Mouse (Mus musculus) MEL (cell line): Measurements from ENCODE around the gene Nudc. TPM values are rescaled to one million over a fixed set of nuclear protein-coding genes. Genes with fewer than 3 reads are reported as not detected.

ENCODE experiments used
- DNase-seq: peaks from one replicate; pipeline ENCODE4 v3.0.0; 2011; ENCODE audit warnings: low read depth, low spot score
- H3K27ac ChIP-seq: 2 replicates; pipeline ENCODE4 v1.5.1; 2012; ENCODE audit warnings: low read depth, mild to moderate bottlenecking, control low read depth, low read length, moderate library complexity; ENCODE audit not compliant: control insufficient read depth
- H3K27me3 ChIP-seq, 2 experiments: fragments of 150-350 bp in 1 of 2; sonication (generic) in 1 of 2; 2 replicates each; pipeline ENCODE4 v1.6.1; 2012; ENCODE audit warnings: low read length in 2 of 2, mild to moderate bottlenecking in 2 of 2, improper control_type of control experiment in 1 of 2, moderate library complexity in 1 of 2; ENCODE audit not compliant: insufficient read depth in 2 of 2, control insufficient read depth in 1 of 2
- H3K36me3 ChIP-seq, 2 experiments: 2 replicates each; pipeline ENCODE4 v1.6.1; 2012 to 2014; ENCODE audit warnings: low read length in 2 of 2, improper control_type of control experiment in 1 of 2, inconsistent platforms in 1 of 2, mild to moderate bottlenecking in 1 of 2; ENCODE audit not compliant: insufficient read depth in 2 of 2, control insufficient read depth in 1 of 2
- H3K4me1 ChIP-seq, 2 experiments: fragments of 150-350 bp in 1 of 2; sonication (generic) in 1 of 2; 2 replicates each; pipeline ENCODE4 v1.6.1; 2012; ENCODE audit warnings: low read length in 2 of 2, improper control_type of control experiment in 1 of 2, mild to moderate bottlenecking in 1 of 2; ENCODE audit not compliant: insufficient read depth in 2 of 2, control insufficient read depth in 1 of 2
- H3K4me3 ChIP-seq, 2 experiments: fragments of 150-350 bp in 1 of 2; sonication (generic) in 1 of 2; 2 replicates each; pipeline ENCODE4 v1.5.1; 2012; ENCODE audit warnings: low read depth in 2 of 2, low read length in 2 of 2, mild to moderate bottlenecking in 2 of 2, moderate library complexity in 2 of 2, control low read depth in 1 of 2, improper control_type of control experiment in 1 of 2; ENCODE audit not compliant: control insufficient read depth in 1 of 2, insufficient read depth in 1 of 2
- H3K79me2 ChIP-seq: 2 replicates; pipeline ENCODE4 v1.6.1; 2012; ENCODE audit warnings: mild to moderate bottlenecking, low read length, moderate library complexity; ENCODE audit not compliant: control insufficient read depth, poor library complexity, insufficient read depth
- H3K9ac ChIP-seq: 2 replicates; pipeline ENCODE4 v1.6.1; 2012; ENCODE audit warnings: low read depth, mild to moderate bottlenecking, control low read depth, low read length, moderate library complexity; ENCODE audit not compliant: control insufficient read depth, poor library complexity, severe bottlenecking
- H3K9me3 ChIP-seq: fragments of 150-350 bp; sonication (generic); replicated peaks from 2 replicates; pipeline ENCODE4 v1.6.1; 2012; ENCODE audit warnings: mild to moderate bottlenecking, low read length, improper control_type of control experiment, moderate library complexity; ENCODE audit not compliant: insufficient read depth
- BHLHE40 ChIP-seq: IDR thresholded peaks from 2 replicates; pipeline ENCODE4 v1.6.1; 2012; ENCODE audit warnings: low read depth, mild to moderate bottlenecking, inconsistent platforms, low read length, improper control_type of control experiment, borderline replicate concordance
- CTCF ChIP-seq, 3 experiments: IDR thresholded peaks in 2 of 3; conservative IDR thresholded peaks in 1 of 3; 2 replicates each; pipeline ENCODE4 v1.5.1; 2011 to 2012; ENCODE audit warnings: low read length in 3 of 3, low read depth in 2 of 3, mild to moderate bottlenecking in 2 of 3, improper control_type of control experiment in 1 of 3, inconsistent platforms in 1 of 3, mixed read lengths in 1 of 3, moderate library complexity in 1 of 3; ENCODE audit not compliant: control insufficient read depth in 1 of 3, insufficient read depth in 1 of 3, poor library complexity in 1 of 3, severe bottlenecking in 1 of 3
- E2F4 ChIP-seq: IDR thresholded peaks from 2 replicates; pipeline ENCODE4 v1.6.1; 2011; ENCODE audit warnings: low read depth, low read length, improper control_type of control experiment, borderline replicate concordance
- ELF1 ChIP-seq: IDR thresholded peaks from 2 replicates; pipeline ENCODE4 v1.6.1; 2014; ENCODE audit warnings: low read depth, mild to moderate bottlenecking, inconsistent platforms, low read length, improper control_type of control experiment, moderate library complexity
- EP300 ChIP-seq, 2 experiments: IDR thresholded peaks; 2 replicates each; pipeline ENCODE4 v1.6.1; 2011; ENCODE audit warnings: improper control_type of control experiment in 2 of 2, low read length in 2 of 2, low read depth in 1 of 2, mild to moderate bottlenecking in 1 of 2
- ETS1 ChIP-seq: IDR thresholded peaks from 2 replicates; pipeline ENCODE4 v1.6.1; 2012; ENCODE audit warnings: low read depth, mild to moderate bottlenecking, inconsistent platforms, low read length, improper control_type of control experiment, moderate library complexity
- GATA1 ChIP-seq: IDR thresholded peaks from 2 replicates; pipeline ENCODE4 v1.6.1; 2011; ENCODE audit warnings: low read depth, low read length, improper control_type of control experiment
- MAFK ChIP-seq: IDR thresholded peaks from 2 replicates; pipeline ENCODE4 v1.6.1; 2011; ENCODE audit warnings: low read depth, mild to moderate bottlenecking, low read length, improper control_type of control experiment, borderline replicate concordance
- MAX ChIP-seq: IDR thresholded peaks from 2 replicates; pipeline ENCODE4 v1.6.1; 2011; ENCODE audit warnings: low read length, improper control_type of control experiment
- MYB ChIP-seq: IDR thresholded peaks from 2 replicates; pipeline ENCODE4 v1.6.1; 2011; ENCODE audit warnings: mild to moderate bottlenecking, low read depth, low read length, improper control_type of control experiment
- NRF1 ChIP-seq: IDR thresholded peaks from 2 replicates; pipeline ENCODE4 v1.6.1; 2014; ENCODE audit warnings: low read depth, mild to moderate bottlenecking, inconsistent platforms, low read length, improper control_type of control experiment, moderate library complexity; ENCODE audit not compliant: poor library complexity, insufficient read depth, severe bottlenecking
- RCOR1 ChIP-seq: IDR thresholded peaks from 2 replicates; pipeline ENCODE4 v1.6.1; 2012; ENCODE audit warnings: low read depth, mild to moderate bottlenecking, inconsistent platforms, low read length, improper control_type of control experiment
- SIN3A ChIP-seq: IDR thresholded peaks from 2 replicates; pipeline ENCODE4 v1.6.1; 2012; ENCODE audit warnings: low read length, improper control_type of control experiment, inconsistent platforms
- SMC3 ChIP-seq: IDR thresholded peaks from 2 replicates; pipeline ENCODE4 v1.6.1; 2011; ENCODE audit warnings: low read depth, low read length, improper control_type of control experiment
- TAL1 ChIP-seq: IDR thresholded peaks from 2 replicates; pipeline ENCODE4 v1.6.1; 2012; ENCODE audit warnings: mild to moderate bottlenecking, inconsistent platforms, low read length, moderate library complexity, mixed read lengths
- TCF12 ChIP-seq: IDR thresholded peaks from 2 replicates; pipeline ENCODE4 v1.6.1; 2014; ENCODE audit warnings: low read depth, mild to moderate bottlenecking, inconsistent platforms, low read length, improper control_type of control experiment, moderate library complexity
- USF2 ChIP-seq, 2 experiments: IDR thresholded peaks; 2 replicates each; pipeline ENCODE4 v1.6.1; 2011 to 2012; ENCODE audit warnings: improper control_type of control experiment in 2 of 2, low read length in 2 of 2, borderline replicate concordance in 1 of 2, inconsistent platforms in 1 of 2, low read depth in 1 of 2, mild to moderate bottlenecking in 1 of 2; ENCODE audit not compliant: insufficient read depth in 1 of 2
- ZNF384 ChIP-seq: IDR thresholded peaks from 2 replicates; pipeline ENCODE4 v1.6.1; 2012; ENCODE audit warnings: low read depth, mild to moderate bottlenecking, inconsistent platforms, low read length, improper control_type of control experiment
- polyA plus RNA-seq, 2 experiments: library from polyadenylated mRNA; stranded (reverse) in 1 of 2; unstranded in 1 of 2; fragments of >175 nt in 1 of 2; fragments of >200 nt in 1 of 2; gene quantifications; 2 replicates each; pipeline versions ENCODE4 v1.2.1 to v1.2.4; 2012; ENCODE audit warnings: low replicate concordance in 2 of 2, low read depth in 1 of 2; ENCODE audit not compliant: insufficient read length in 2 of 2, insufficient read depth in 1 of 2, missing spikeins in 1 of 2
- total RNA-seq: library from RNA; depleted of rRNA; stranded (reverse); fragments of 300-350 nt; gene quantifications from 2 replicates; pipeline ENCODE4 v1.2.3, GENCODE M21; 2012

Gene Nudc
- total and polyA plus RNA-seq, 3 experiments: 516 to 732 TPM; not detected in 1

- H3K79me2 ChIP-seq: no peaks in the 10 kb centered on the region
- H3K36me3 ChIP-seq: peaks cover 0 to 32% of the 10 kb centered on the region in 2 experiments; a peak in 2 of 4 replicates
- peak; percentile 70 for DNase-seq
- no peaks in the 10 kb centered on the region for H3K9me3 ChIP-seq
- H3K27ac ChIP-seq: peak overlapping the region; percentile 58
- TF ChIP-seq TCF12: peak; percentile 68
- no peak for TF ChIP-seq USF2 (IDR thresholded peaks at IDR 0.05; ENCODE audit: borderline replicate concordance in 1 of 2, insufficient read depth in 1 of 2, low read depth in 1 of 2, low read length in 2 of 2)
- TF ChIP-seq RCOR1: peak; percentile 6; the same call in 1 of the 2 replicates
- TF ChIP-seq TAL1: no peak
- TF ChIP-seq EP300 (IDR thresholded peaks at IDR 0.05; ENCODE audit: low read depth in 1 of 2, low read length in 2 of 2): peak; percentile 82 to 84
- peak in 1 of 3 experiments; percentile 10; a peak in 3 of 6 replicates for TF ChIP-seq CTCF (IDR thresholded peaks at IDR 0.05 in 2 of 3, conservative IDR thresholded peaks at IDR 0.05 in 1 of 3; ENCODE audit: control insufficient read depth in 1 of 3, insufficient read depth in 1 of 3, low read depth in 2 of 3, low read length in 3 of 3, poor library complexity in 1 of 3, severe bottlenecking in 1 of 3)
- TF ChIP-seq MYB: peak; percentile 96
- 0 out of 2 replicates have a peak, but pooled peaks have one; percentile 48 for TF ChIP-seq ETS1
- TF ChIP-seq GATA1: peak; percentile 73
- TF ChIP-seq, all 39 proteins: peak for 7
- H3K27me3 ChIP-seq: no peaks in the 10 kb centered on the region
- H3K9ac ChIP-seq: peak overlapping the region; percentile 29; the same call in 1 of the 2 replicates
- peaks cover 32 to 40% of the 10 kb centered on the region in 2 experiments for H3K4me1 ChIP-seq
- H3K4me3 ChIP-seq: peak overlapping the region in 1 of 2 experiments; percentile 34; a peak in 1 of 4 replicates
These were observed 39.2 kb downstream of the Nudc start for GRCm38 (mm10) chr4:133506573-133506972.

- Histone ChIP-seq H3K27ac (no peak overlapping the region; the same call in 1 of the 2 replicates), H3K4me3 (no peak overlapping the region), H3K79me2 (no peaks in the 10 kb centered on the region), H3K9ac (no peak overlapping the region; the same call in 1 of the 2 replicates), H3K27me3 (no peaks in the 10 kb centered on the region), H3K4me1 (peaks cover 32 to 44% of the 10 kb centered on the region in 2 experiments), H3K36me3 (peaks cover 0 to 32% of the 10 kb centered on the region in 2 experiments; a peak in 2 of 4 replicates), H3K9me3 (no peaks in the 10 kb centered on the region)
- DNase-seq: peak; percentile 52
- TF ChIP-seq SIN3A (peak; percentile 33), TCF12 (peak; percentile 83), BHLHE40 (no peak), GATA1 (peak; percentile 29; the same call in 1 of the 2 replicates), EP300 (IDR thresholded peaks at IDR 0.05; ENCODE audit: low read depth in 1 of 2, low read length in 2 of 2) (peak; percentile 65 to 77), MAX (no peak), RCOR1 (0 out of 2 replicates have a peak, but pooled peaks have one; percentile 23), ELF1 (no peak), ETS1 (peak; percentile 47), MAFK (no peak), NRF1 (no peak), E2F4 (no peak), SMC3 (no peak), TAL1 (peak; percentile 49), ZNF384 (no peak)
- TF ChIP-seq, all 39 proteins: peak for 7
These were observed 40.9 kb downstream of the Nudc start for GRCm38 (mm10) chr4:133504755-133505485.
